Comparison of ENCODE assay signal across 9 mouse cellular contexts in genomic region chr16:9993255-9994040, GRCm38 (mm10). TPM values are rescaled to one million over a fixed set of nuclear protein-coding genes. Genes with fewer than 3 reads are reported as not detected.
DNase-seq lines count a peak whose midpoint lies in the region; ATAC-seq and TF ChIP-seq lines count a peak whose summit lies in the region.
"Had no signal": no experiment of that assay in that cellular context is flagged by ENCODE, and none has a peak within 500 bp of the region (broad histone marks: within the 10 kb centered on the region; RNA-seq: fewer than 3 reads in every experiment).

No protein-coding gene starts in this region.

- 1% methylated on average over 39 of the region's 39 CpGs for WGBS in forebrain, embryonic 15.5 days
- 1% methylated on average over 39 of the region's 39 CpGs for WGBS in hindbrain, postnatal 0 days
- WGBS in midbrain, embryonic 10.5 days, result 2% methylated on average over 39 of the region's 39 CpGs
- 1% methylated on average over 39 of the region's 39 CpGs for WGBS in stomach, embryonic 16.5 days

- H3K4me3 ChIP-seq in forebrain, embryonic 15.5 days, result peak overlapping the region; percentile 51
- H3K4me3 ChIP-seq in hindbrain, postnatal 0 days (ENCODE audit: low read length), result peak overlapping the region; percentile 59
- H3K4me3 ChIP-seq in midbrain, embryonic 10.5 days, result peak overlapping the region; percentile 68
- peak overlapping the region; percentile 30 for H3K4me3 ChIP-seq in stomach, embryonic 16.5 days (replicated peaks; ENCODE audit: low read length)
- H3K4me3 ChIP-seq: erythroblast, embryonic 14.5 days had no signal

- H3K4me2 ChIP-seq in forebrain, embryonic 15.5 days (replicated peaks), result peak overlapping the region; percentile 95
- peak overlapping the region; percentile 87 for H3K4me2 ChIP-seq in hindbrain, postnatal 0 days (ENCODE audit: low read depth, low read length)
- H3K4me2 ChIP-seq in stomach, embryonic 16.5 days (ENCODE audit: low read depth, low read length), result peak overlapping the region; percentile 50

- peak overlapping the region; percentile 50 for H3K9ac ChIP-seq in forebrain, embryonic 15.5 days (replicated peaks)
- peak overlapping the region; percentile 61 for H3K9ac ChIP-seq in hindbrain, postnatal 0 days (replicated peaks; ENCODE audit: low read length)
- no peak overlapping the region for H3K9ac ChIP-seq in stomach, embryonic 16.5 days (ENCODE audit: low read length)

- H3K4me1 ChIP-seq in forebrain, embryonic 15.5 days, result peaks cover 34% of the 10 kb centered on the region
- no peaks in the 10 kb centered on the region for H3K4me1 ChIP-seq in hindbrain, postnatal 0 days (ENCODE audit: insufficient read depth, low read length)
- peaks cover 38% of the 10 kb centered on the region for H3K4me1 ChIP-seq in midbrain, embryonic 10.5 days
- H3K4me1 ChIP-seq in stomach, embryonic 16.5 days (ENCODE audit: control insufficient read depth, insufficient read depth, low read length), result peaks cover 7% of the 10 kb centered on the region; the same call in 1 of the 2 replicates

- intact Hi-C loops in left cerebral cortex, postnatal 25 days (cut with DNase I), result loop anchor here (1.0 to 10.0 kb wide), 6 partner anchors 39 to 1111 kb away; no protein-coding TSS in a partner anchor

- peak; percentile 18 for DNase-seq in NIH3T3 (ENCODE audit: low read depth)
- peak; percentile 90 for DNase-seq in cerebellum, adult 11 months
- peak; percentile 87 for DNase-seq in hindbrain, postnatal 0 days (ENCODE audit: low spot score)
- DNase-seq in left cerebral cortex, postnatal 25 days (ENCODE audit: low spot score in 2 of 2), result peak; percentile 80 to 86
- DNase-seq in midbrain, embryonic 10.5 days (ENCODE audit: low spot score), result peak; percentile 79
- DNase-seq in adipocyte (ENCODE audit: low spot score), result no peak

- ATAC-seq in forebrain, embryonic 15.5 days (replicated peaks), result peak; percentile 76
- ATAC-seq in hindbrain, postnatal 0 days, result peak; percentile 80
- ATAC-seq in stomach, embryonic 16.5 days (ENCODE audit: insufficient read depth, low FRiP score), result peak; percentile 52

- H3K27me3 ChIP-seq in forebrain, embryonic 15.5 days, result peaks cover 54% of the 10 kb centered on the region
- 0 out of 2 replicates have a peak, but pooled peaks cover 3% of the 10 kb centered on the region for H3K27me3 ChIP-seq in hindbrain, postnatal 0 days (ENCODE audit: insufficient read depth, low read length)
- H3K27me3 ChIP-seq in midbrain, embryonic 10.5 days (ENCODE audit: low read depth, poor library complexity, severe bottlenecking), result peaks cover 73% of the 10 kb centered on the region
- H3K27me3 ChIP-seq in stomach, embryonic 16.5 days (ENCODE audit: control insufficient read depth, insufficient read depth, low read length), result peaks cover 56% of the 10 kb centered on the region

- no peaks in the 10 kb centered on the region for H3K9me3 ChIP-seq in forebrain, embryonic 15.5 days
- no peaks in the 10 kb centered on the region for H3K9me3 ChIP-seq in hindbrain, postnatal 0 days (ENCODE audit: low read length)
- H3K9me3 ChIP-seq in midbrain, embryonic 10.5 days (replicated peaks), result no peaks in the 10 kb centered on the region
- H3K9me3 ChIP-seq in stomach, embryonic 16.5 days (replicated peaks; ENCODE audit: control insufficient read depth, low read length), result no peaks in the 10 kb centered on the region

- TF ChIP-seq CTCF in hindbrain, postnatal 0 days (IDR thresholded peaks at IDR 0.05; ENCODE audit: low read depth), result peak; percentile 94

- H3K27ac ChIP-seq in forebrain, embryonic 15.5 days (replicated peaks), result no peak overlapping the region
- peak overlapping the region; percentile 78; the same call in 1 of the 2 replicates for H3K27ac ChIP-seq in hindbrain, postnatal 0 days
- peak overlapping the region; percentile 59; the same call in 1 of the 2 replicates for H3K27ac ChIP-seq in midbrain, embryonic 10.5 days (replicated peaks)
- H3K27ac ChIP-seq in stomach, embryonic 16.5 days (ENCODE audit: low read length), result no peak overlapping the region

- H3K36me3 ChIP-seq in forebrain, embryonic 15.5 days, result no peaks in the 10 kb centered on the region
- H3K36me3 ChIP-seq in hindbrain, postnatal 0 days (ENCODE audit: insufficient read depth, low read length), result no peaks in the 10 kb centered on the region
- no peaks in the 10 kb centered on the region for H3K36me3 ChIP-seq in midbrain, embryonic 10.5 days
- H3K36me3 ChIP-seq in stomach, embryonic 16.5 days (ENCODE audit: control insufficient read depth, insufficient read depth, low read length), result no peaks in the 10 kb centered on the region

RNA-seq across cellular contexts. Expression of gene Grin2a, which starts 1.9 kb away (rescaled TPM):
- polyA plus RNA-seq in forebrain, embryonic 15.5 days (2015; fragmentation: Nextera tagmentation; extraction: Ambion mirVana), result 2.2 TPM in 2 replicates
- total RNA-seq in hindbrain, postnatal 0 days (2014; rRNA removed), result 17.4 and 21.5 TPM in 2 replicates
- 5.5 and 6.8 TPM in 2 replicates for polyA plus RNA-seq in hindbrain, postnatal 0 days (2015; fragmentation: Nextera tagmentation; extraction: Ambion mirVana)
- total RNA-seq in left cerebral cortex, postnatal 25 days (2021), result 100 to 1,000 TPM; 250 to 257 TPM
- 1.4 and 1.8 TPM in 2 replicates for polyA plus RNA-seq in midbrain, embryonic 10.5 days (2016; fragmentation: Nextera tagmentation; extraction: Ambion mirVana)
- polyA plus RNA-seq in stomach, embryonic 16.5 days (2015; fragmentation: Nextera tagmentation; extraction: Ambion mirVana), result 0.55 and 0.65 TPM in 2 replicates

Comparison
In these comparisons a context has a peak if more than half of its experiments do, and no peak if none do; other contexts are left out.
1. H3K27ac ChIP-seq: peak in hindbrain, postnatal 0 days (single experiment) and midbrain, embryonic 10.5 days (single experiment); none in forebrain, embryonic 15.5 days (single experiment) and stomach, embryonic 16.5 days (single experiment).
2. Peak in every context shown above with its lines, with median percentiles within 50 percentile points of each other: ATAC-seq, H3K4me2 ChIP-seq and H3K4me3 ChIP-seq.